Mouse (Mus musculus) left cerebral cortex, adult 18-20 months (tissue): Measurements from ENCODE around the gene Thbs1. TPM values are rescaled to one million over a fixed set of nuclear protein-coding genes. Genes with fewer than 3 reads are reported as not detected.
"Not testable (repeated sequence)": the region's sequence is repeated elsewhere in the genome, so short reads cannot be mapped to it uniquely, and the experiment has no call there.

Source experiments
- DNase-seq, 2 experiments: peaks; one replicate each; pipeline ENCODE4 v3.0.0; 2021 to 2022; ENCODE audit warnings: low spot score in 2 of 2, mixed read lengths in 1 of 2
- total RNA-seq, 2 experiments: library from RNA; stranded (reverse); gene quantifications; 2 replicates each; pipeline ENCODE4 v1.2.3; 2021

Thbs1 gene
- total RNA-seq, 2 experiments from 2014 or later = 2.4 to 3.1 TPM

DNA sequence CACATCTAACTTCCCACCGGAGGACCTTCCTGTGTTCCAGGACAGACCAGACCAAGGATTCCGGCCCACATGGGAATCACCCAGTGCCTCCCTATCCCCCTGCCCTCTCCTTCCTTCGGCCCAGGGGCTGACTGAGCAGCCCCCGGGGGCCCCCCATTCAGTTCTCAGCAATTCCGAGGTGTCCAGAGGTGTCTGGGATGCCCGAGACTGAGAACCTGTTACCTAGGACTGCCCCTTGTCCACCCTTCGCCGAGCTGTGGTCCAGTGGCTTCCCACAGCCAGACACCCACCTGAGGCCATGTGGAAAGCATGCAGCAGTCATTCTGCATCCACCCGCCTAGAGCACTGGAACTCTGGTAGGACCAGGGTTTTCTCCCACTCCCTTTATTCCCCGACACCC, 30.0 kb downstream of the Thbs1 start:
- no peak for DNase-seq

DNA sequence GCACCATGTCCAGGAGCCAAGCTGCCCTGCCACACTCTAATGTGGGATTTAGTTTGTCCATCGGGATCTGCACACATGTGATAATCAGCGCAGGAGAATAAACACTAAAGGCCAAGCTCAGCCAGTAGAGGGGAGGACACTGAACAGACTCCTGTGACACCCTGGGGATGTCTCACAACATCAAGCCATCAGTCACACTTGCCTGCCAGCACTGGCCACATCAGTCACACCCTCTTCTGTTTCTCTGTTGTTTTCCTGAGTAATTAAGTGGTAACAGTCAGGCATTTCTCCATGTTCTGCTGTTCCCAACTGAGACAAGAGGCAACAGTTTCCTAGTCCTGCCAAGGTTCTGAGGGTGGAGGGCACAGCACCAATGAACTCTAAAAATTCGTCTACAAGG, 36.1 kb downstream of the Thbs1 start:
- DNase-seq = not testable (repeated sequence)

DNA sequence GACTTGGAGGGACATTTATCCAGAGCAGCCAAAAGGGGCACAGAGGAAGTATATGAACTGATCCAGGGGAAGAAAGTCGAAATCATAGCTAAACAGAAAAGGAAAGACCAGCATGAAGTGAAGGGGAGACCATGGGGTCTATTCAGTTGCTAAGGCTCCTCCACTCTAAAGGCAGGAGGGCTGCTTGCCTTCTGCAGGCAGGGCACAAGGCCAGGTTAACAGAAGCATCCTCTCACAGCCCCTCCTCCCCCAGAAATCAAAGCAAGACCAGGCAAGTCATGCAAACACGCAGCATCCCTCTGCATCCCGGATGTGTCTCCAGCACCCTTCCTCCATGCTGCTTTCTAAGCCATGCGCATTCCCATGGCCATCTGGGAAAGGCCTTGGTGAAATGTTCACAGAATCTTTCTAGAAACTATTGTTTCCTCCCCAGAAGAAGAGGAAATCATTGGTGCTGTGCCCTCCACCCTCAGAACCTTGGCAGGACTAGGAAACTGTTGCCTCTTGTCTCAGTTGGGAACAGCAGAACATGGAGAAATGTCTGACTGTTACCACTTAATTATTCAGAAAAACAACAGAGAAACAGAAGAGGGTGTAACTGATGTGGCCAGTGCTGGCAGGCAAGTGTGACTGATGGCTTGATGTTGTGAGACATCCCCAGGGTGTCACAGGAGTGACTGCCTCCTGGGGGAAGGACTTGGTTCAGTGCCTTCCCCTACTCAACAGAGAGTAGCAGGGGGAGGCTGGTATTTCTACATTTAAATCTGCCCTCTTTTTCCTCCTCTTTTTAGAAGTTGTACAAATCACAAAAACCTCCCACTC, 36.9 kb downstream of the Thbs1 start:
- DNase-seq = no peak

DNA sequence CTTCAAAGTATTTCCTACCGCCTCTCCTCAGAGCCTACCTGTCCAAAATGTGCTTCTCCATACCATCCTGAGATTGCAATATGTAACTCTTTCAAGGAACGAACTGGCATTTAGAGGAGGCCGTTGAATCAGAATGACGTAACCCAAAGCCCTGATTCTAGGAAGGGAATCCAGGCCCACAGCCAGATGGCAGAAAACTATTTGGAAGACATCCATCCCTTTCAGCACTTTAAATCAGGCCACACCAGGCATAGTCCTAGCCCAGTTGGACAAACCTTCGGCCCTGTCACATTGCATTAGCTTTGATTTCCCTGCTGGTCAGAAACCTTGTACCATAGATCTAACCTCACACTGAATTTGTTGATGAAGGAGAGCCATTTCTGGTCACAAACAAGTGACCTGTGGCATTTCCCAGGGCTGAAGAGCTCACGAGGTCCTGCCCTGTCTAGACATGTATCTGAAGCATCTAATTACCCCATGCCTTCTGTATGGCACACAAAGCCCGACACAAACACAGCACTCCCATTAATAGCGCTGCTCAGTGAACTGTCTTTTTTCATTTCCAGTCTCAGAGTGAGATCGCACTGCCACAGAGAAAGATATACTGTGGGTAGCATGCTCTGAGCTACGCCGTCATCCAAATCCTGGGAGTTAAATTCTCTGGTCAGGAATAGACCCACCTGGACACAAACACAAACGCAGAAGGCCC, 38.3 kb downstream of the Thbs1 start:
- peak; percentile 46 to 55 for DNase-seq

DNA sequence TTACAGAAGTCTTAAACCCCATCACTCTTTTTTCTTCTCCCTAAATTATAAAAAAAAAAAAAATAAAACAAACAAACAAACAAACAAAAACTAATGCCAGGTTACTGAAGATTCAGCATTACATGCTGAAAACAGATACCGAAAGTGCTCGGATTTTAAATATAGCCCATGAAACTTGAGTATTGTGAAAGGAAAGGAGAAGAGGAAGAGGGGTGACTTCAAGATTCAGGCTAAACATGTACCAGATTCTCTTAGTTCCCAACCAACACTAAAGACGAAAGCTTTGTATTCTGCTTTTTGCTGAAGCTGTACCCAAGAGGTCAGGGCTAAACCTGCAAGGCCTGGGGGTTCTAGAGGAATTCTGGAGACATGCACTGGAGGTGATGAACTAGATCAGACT, 46.4 kb downstream of the Thbs1 start:
- DNase-seq = no peak

DNA sequence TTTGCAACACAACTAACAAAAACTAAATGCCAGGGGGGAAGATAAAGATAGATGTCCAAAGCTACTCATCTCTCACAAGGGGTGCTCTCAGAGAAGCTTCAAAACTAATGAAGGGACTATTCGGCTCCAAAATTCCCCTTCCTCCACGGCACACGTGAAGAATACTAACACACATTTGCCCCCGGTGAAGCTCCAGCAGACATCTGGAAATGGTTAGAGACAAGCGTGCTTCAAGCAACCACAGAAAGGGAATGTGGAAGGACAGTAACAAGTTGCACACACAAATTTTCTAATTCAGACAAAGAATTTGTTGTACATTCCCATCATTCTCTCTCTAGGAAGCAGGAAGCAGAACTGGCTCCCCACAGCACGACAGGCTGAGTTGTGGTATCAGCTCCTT, 47.5 kb downstream of the Thbs1 start:
- DNase-seq = no peak

DNA sequence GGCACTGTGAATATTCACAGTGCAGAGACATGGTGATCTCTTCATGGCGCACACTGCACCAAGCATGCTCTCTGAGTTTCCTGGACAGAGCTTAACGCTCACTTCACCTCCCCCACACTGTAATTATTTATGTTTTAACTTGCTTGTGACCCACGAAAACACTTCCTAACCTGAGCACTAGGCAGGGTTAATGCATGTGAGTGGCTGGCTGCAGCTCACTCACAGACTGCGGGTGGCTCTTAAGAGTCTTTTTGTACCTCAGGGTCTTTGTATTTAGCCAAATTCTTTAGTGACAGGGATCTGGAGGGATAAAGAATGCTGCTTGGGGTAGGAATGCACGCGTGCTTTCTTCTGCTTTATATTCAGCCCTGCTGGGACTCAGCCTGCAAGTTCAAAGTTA, 48.9 kb downstream of the Thbs1 start:
- DNase-seq = no peak

DNA sequence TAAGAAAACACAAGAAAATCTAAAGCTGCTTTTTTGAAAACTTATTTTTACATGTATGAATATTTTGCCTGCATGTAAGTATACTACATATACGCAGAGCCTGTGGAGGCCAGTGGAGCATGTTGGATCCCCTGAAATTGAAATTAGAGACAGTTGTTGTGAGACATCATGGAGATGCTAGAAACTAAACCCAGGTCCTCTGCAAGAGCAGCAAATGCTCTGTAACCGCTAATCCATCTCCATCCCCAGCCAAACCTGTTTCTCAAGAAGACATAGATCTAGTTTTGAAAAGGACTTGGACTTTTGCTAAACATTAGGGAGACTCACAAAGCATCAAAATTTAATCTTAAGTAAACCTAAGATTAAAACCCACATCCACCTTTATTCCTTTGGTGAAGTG, 49.3 kb downstream of the Thbs1 start:
- no peak for DNase-seq

DNA sequence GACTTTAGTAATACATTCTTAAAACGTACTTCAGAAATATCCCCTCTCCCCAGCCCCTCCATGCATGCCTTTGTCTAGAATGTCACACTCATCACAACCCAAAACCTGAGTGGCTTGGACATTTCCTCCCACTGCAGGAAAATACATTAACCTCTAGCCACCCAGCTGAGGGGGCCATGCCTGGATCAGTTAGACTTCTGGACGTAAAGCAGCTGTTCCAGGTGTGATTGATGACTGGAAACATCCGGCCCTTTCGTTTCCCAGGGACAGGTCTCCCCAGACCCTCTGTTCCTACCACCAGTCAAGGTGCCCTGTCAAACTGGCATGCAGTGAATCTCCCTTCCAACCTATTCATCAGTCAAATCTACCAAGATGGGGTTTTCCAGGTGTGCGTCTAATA, 50.8 kb downstream of the Thbs1 start:
- DNase-seq = no peak

DNA sequence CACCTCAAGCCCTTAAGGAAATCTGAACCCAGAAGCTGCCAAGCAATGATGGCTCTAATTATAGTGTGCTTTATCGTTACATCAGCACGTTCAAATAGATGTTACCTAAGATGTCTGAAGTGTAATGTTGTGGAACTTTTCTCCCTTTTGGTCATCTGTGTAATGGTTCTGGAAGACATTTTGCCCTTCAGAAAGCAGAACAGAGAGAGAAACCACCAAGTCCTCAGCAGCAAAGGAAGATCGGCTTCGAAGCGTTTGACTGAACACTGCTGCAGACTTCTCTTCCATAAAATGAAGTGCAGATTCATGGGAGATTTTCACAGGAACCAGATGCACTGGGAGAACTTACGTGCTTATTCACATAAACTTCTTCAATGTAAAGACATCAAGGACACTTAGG, 52.5 kb downstream of the Thbs1 start:
- no peak for DNase-seq

DNA sequence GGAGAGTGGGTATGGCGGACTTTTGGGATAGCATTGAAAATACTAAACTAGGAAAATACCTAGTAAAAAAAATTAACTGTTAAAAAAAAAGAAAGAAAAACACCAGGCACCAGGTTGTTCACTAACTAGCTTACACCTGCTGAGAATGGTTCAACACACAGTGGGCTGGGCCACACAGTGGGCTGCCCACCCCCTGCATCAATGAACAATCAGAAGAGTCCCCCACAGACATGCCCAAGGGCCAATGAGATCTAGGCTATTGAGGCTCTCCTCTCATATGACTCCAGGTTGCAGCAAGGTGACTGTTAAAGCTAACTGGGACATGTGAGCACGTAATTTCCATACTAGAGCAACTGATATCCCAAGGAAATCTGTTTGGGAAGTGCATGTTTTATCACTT, 54.0 kb downstream of the Thbs1 start:
- no peak for DNase-seq

DNA sequence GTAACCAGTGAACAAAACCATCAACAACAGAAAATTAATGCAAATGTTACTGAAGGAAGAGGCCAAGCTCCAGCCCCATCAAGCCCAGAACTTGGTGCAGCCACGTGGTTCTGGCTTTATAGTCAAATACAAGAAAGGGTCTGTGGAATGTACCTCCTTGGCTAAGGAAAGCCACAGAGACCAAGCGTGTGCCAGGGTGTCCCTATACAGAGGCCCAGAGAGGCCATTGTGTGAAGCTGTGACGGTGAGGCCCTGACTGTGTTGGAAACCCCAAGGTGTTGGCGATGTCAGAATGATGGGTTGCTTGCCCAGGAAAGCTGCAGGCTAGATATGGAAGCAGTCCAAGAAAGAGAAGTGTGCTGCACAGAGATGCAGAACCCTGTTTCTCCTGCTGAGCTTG, 56.1 kb downstream of the Thbs1 start:
- no peak for DNase-seq

DNA sequence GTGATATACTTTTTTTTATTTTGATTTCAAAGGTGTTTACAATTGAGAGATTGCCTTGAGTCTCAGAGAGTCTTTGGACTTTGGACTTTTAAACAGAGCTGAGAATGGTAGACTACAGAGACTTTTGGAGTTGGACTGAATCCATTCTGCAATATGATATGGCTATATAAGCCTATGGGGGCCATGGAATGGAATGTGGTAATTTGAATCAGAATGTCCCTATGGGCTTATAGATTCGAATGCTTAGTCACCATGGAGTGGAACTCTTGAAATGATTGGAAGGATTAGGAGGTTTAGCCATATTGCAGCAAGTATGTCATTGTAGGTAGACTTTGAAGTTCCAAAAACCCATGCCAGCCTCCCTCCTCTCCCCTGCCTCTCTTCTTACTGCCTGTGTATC, 56.5 kb downstream of the Thbs1 start:
- DNase-seq = no peak

DNA sequence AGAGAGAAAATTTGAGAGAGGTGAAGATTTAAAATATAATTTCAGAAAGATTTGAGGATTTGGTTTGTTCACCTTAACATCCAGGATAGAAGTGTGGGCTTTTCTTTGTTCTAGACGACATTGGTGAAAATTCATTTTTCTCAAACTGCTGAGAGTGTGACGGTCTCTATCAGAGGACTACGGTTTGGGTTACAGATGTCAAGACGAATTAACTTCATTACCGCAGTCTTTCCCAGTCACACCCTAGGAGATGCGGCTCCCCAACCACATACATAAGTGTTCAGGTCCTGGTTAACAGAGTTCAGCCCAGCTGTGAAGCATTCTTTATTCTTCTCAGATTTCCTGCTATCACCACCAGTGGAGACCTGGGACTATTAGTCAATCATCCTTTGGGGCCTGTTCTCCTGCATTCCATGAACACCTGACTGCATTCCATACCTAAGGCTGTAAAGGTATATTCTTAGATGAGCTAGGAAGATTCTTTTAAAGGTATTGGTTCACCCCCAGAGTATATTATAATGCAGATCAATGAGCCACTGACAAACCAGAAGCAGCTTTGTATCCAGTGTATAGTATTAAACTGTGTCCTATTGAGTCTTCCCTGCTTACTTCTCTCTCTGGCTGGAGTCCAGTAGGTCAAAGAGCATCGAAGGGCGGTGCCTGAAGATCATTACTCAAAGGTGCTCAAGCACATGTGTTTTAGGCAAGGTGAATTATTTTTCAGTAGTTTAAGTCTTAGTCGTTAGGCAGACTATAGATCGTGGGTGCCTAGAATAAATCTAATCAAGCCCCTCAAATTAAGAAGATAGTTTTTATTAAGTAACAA, 63.1 kb downstream of the Thbs1 start:
- no peak for DNase-seq

Other genes starting within 250 kb of the Thbs1 start
- gene Fsip1, start 145.1 kb downstream of the Thbs1 start, total RNA-seq = under 1 TPM; 0.40 to 0.65 TPM